Mouse (Mus musculus) lung, postnatal 4 days (tissue): Measurements from ENCODE around the gene Dpy19l2.
"Not testable (repeated sequence)": the region's sequence is repeated elsewhere in the genome, so short reads cannot be mapped to it uniquely, and the experiment has no call there.

Experiments used
- DNase-seq, 2 experiments: peaks; one replicate each; pipeline ENCODE4 v3.0.0; 2021

The Dpy19l2 gene

DNA sequence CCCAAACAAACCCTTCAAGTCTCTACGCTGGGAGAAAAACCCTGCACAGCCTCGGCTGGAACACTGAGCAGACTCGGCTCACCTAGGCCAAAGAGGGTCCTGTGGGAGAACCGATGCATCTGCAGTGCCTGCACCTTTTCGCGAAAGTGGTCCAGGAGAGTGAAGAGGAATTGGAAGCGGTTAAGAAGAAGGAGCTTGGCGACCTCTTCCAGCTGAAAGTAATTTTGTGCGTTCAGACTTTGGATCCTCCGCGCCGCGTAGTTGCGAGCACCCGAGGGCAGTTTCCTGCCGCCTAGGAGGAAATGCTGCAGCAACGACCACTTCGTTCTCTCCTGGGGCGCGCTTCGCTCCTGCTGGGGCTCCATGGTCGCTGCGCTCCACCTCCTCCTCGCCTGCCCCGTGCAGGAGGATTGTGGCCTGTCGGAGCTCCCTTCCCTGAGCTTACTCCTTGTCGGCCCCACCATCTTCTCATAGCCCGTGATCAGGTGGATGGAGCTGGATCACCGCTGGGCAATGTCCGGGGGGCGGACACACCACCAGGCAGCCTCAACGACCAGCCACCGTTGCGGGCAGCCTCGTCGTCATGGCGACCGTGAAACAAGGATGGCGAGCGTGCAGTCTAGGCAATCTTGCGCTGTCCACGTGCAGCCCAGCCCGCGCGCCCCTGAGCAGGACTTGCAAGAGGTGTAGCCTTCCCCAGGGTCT, at the start of gene Dpy19l2:
Gene Dpy19l2, minus strand, starts transcription at position 594 of the 705 bp plus-strand sequence.
- peak in 1 of 2 experiments; percentile 28 for DNase-seq

- DNase-seq, result no peak
These were observed 48.9 kb upstream of the Dpy19l2 start for GRCm38 (mm10) chr9:24744958-24745357.

DNA sequence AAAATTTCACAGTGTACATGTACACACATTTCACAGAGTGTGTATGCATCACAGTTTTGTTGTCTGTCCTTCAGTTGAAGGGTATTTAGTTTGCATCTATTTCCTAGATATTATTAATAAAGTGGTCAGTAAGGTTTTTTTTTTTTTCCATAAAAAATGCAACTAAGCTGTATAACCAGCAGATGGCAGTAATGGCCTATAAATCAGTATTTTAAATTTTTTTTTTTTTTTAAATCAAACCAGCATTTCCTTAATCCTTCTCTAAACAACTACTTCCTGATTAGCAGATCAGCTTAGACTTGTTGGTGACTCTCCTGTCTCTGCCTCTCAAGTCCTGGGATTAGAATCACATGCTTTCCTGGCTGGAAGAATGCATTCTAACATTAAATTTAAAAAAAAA, 5.2 kb upstream of the Dpy19l2 start:
- no peak for DNase-seq

- DNase-seq, result no peak
These were observed 299 bp upstream of the Dpy19l2 start for GRCm38 (mm10) chr9:24696405-24696778.

- DNase-seq, result not testable (repeated sequence)
These were observed 58.8 kb downstream of the Dpy19l2 start for GRCm38 (mm10) chr9:24637341-24637740.

GRCm38 (mm10) chr9:24624896-24625295, 71.2 kb downstream of the Dpy19l2 start, which contains the start of gene Cypt4:
TSS of gene Cypt4 (plus strand) at chr9:24625196.
- DNase-seq, result no peak

- no peak for DNase-seq
These were observed 157.9 kb downstream of the Dpy19l2 start for GRCm38 (mm10) chr9:24538159-24538558.

GRCm38 (mm10) chr9:24516575-24517139, 179.4 kb downstream of the Dpy19l2 start:
- DNase-seq, result peak; percentile 43 to 66

DNA sequence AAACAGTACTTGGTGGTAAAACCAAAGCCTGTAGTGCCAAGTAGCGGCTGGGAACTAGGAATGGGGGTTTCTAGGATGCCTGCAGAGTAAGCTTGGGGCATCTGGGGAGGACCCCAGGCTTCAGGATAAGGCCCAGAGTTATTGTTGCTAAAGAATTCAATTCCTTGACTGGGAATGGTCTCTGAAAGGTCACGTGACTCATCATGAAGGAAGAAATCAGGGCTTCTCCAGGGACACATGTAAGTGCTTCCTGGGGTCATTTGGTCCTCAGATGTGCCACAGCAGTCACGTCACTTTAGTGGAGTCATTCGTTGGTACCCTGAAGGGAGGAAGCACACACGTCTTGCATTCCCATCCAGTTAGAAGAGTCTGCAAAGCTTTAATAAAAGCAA, 182.0 kb downstream of the Dpy19l2 start:
- no peak for DNase-seq

DNA sequence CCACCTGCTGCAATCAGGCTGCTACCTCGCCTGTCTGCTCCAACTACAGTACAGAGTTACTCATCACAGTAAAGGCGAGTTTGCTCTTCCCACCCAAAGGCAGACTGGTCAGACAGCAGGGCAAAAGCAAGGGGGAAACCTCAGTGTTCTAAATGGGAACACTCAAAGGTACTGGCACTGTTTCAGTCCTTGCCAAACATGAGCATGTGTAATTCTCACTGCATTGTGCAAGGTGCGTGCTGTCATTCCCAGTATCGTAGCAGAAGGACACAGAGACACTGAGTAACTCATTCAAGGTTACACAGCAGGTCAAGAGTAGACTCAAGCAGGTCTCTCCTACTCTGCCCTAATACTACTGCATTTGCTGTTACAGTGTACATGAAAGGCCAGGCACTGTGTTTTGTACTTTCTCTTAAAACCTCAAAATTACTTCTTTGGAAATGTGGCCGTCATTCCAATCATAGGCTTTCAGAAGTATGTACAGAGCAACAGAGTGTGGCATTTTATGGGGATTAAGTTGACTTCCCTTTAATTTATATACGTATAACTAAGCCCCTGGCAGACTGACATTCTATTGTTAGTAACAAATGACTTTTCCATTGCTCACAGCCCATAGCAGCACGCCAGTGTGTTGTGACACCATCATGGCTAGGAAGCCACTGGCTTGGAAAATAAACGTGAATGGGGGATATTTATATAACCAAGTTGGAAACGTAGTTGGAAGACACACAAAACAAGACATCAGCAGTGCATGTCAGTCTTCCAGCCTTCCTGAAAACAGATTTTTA, 182.6 kb downstream of the Dpy19l2 start:
- no peak for DNase-seq

DNA sequence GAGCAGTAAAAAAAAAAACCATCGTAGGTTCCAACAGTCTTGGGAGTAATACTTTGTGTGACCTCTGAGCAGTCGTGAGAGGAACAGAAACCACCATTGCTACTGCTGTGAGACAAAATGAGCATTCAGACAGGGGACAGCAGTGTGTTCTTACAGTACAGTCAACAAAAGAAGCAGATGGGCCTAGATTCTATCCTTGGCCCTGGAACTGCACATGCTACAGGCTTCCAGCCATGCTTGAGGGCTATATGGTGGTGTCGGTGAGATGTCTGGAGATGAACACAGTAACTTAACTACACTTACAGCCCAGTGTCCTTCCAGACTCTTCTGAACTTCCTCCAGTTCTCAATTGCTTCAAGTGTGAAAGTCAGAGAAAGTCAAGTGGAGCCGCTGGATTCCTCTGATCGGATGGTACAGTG, 184.0 kb downstream of the Dpy19l2 start:
- no peak for DNase-seq

GRCm38 (mm10) chr9:24511371-24512120, 184.5 kb downstream of the Dpy19l2 start:
- no peak for DNase-seq

- no peak for DNase-seq
These were observed 187.2 kb downstream of the Dpy19l2 start for GRCm38 (mm10) chr9:24508880-24509279.
